Mouse (Mus musculus): ENCODE results near the gene Rps23. TPM values are rescaled to one million over a fixed set of nuclear protein-coding genes. Genes with fewer than 3 reads are reported as not detected.

Rps23 gene
- total and polyA plus RNA-seq, 2 experiments = 76.5 to 309 TPM

DNA sequence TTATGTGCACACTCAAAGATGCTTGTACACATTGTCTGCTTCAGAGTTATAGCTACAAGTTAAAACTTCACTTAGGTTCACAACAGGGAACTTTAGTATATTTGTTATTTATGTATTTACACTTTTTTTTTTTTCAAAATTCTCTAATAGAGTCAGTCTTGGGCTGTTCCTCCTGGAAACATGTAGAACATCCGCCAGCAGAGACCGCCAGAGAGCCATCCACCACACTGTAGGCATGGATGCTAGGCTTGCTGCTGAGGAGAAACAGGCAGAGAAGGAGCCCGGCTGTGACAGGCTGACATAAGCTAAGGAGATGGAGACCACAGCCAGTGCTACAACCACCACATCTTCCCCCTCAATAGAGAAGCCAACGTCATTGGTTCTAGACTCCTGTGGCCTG, 44.7 kb downstream of the Rps23 start:
- H3K9ac ChIP-seq (ENCODE audit: low read depth, low read length) = no peak overlapping the region
- TF ChIP-seq POLR2A (IDR thresholded peaks at IDR 0.05; ENCODE audit: extremely low read depth, insufficient read depth, low read length) (no peak), CTCF (IDR thresholded peaks at IDR 0.05; ENCODE audit: low read depth, low read length) (peak; percentile 81)
- H3K27me3 ChIP-seq (ENCODE audit: control insufficient read depth, insufficient read depth, low read length) = no peaks in the 10 kb centered on the region
- WGBS = 10% methylated on average over 4 of the region's 4 CpGs
- H3K4me1 ChIP-seq (ENCODE audit: control insufficient read depth, insufficient read depth, low read length) = peaks cover 2% of the 10 kb centered on the region; the same call in 1 of the 2 replicates
- peak; percentile 43 for DNase-seq (ENCODE audit: extremely low read depth, low read depth, low spot score)
- no peak overlapping the region for H3K4me3 ChIP-seq (ENCODE audit: insufficient read depth, low read depth, low read length)
- H3K27ac ChIP-seq (replicated peaks; ENCODE audit: insufficient read depth, low read depth, low read length) = no peak overlapping the region
- no peaks in the 10 kb centered on the region for H3K79me2 ChIP-seq (ENCODE audit: control insufficient read depth, insufficient read depth, low read length)
- no peaks in the 10 kb centered on the region for H3K36me3 ChIP-seq (ENCODE audit: control insufficient read depth, insufficient read depth, low read length)

DNA sequence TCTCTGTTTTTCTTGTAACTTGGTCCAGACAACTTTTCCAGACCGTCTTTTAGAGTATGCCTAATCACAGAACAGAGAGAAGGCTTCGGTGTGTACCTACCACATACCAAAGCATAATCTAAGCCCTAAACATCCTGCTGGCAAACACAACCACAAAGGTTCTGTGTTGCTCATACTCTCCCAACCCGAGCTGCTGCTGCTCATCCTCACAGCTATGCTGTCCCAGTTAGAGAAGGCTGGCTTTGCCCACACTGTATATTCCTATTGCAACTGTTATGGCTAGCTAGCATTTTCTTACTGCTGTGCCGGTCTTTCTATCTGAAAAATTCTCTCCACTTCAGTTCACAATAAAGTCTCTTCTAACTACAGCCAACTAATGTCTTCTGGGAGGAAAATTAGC, 46.2 kb downstream of the Rps23 start:
- Histone ChIP-seq H3K4me3 (ENCODE audit: insufficient read depth, low read depth, low read length) (no peak overlapping the region), H3K27ac (replicated peaks; ENCODE audit: insufficient read depth, low read depth, low read length) (no peak overlapping the region), H3K36me3 (ENCODE audit: control insufficient read depth, insufficient read depth, low read length) (no peaks in the 10 kb centered on the region), H3K27me3 (ENCODE audit: control insufficient read depth, insufficient read depth, low read length) (no peaks in the 10 kb centered on the region), H3K4me1 (ENCODE audit: control insufficient read depth, insufficient read depth, low read length) (no peaks in the 10 kb centered on the region), H3K79me2 (ENCODE audit: control insufficient read depth, insufficient read depth, low read length) (no peaks in the 10 kb centered on the region), H3K9ac (ENCODE audit: low read depth, low read length) (no peak overlapping the region)
- TF ChIP-seq CTCF (IDR thresholded peaks at IDR 0.05; ENCODE audit: low read depth, low read length) (no peak), POLR2A (IDR thresholded peaks at IDR 0.05; ENCODE audit: extremely low read depth, insufficient read depth, low read length) (no peak)
- no peak for DNase-seq (ENCODE audit: extremely low read depth, low read depth, low spot score)
- 79% methylated on average over 4 of the region's 4 CpGs for WGBS

GRCm38 (mm10) chr13:90970259-90971017, 47.7 kb downstream of the Rps23 start:
- no peak for DNase-seq (ENCODE audit: extremely low read depth, low read depth, low spot score)
- no peaks in the 10 kb centered on the region for H3K4me1 ChIP-seq (ENCODE audit: control insufficient read depth, insufficient read depth, low read length)
- H3K36me3 ChIP-seq (ENCODE audit: control insufficient read depth, insufficient read depth, low read length) = no peaks in the 10 kb centered on the region
- H3K79me2 ChIP-seq (ENCODE audit: control insufficient read depth, insufficient read depth, low read length) = no peaks in the 10 kb centered on the region
- H3K27me3 ChIP-seq (ENCODE audit: control insufficient read depth, insufficient read depth, low read length) = no peaks in the 10 kb centered on the region
- TF ChIP-seq POLR2A (IDR thresholded peaks at IDR 0.05; ENCODE audit: extremely low read depth, insufficient read depth, low read length) (no peak), CTCF (IDR thresholded peaks at IDR 0.05; ENCODE audit: low read depth, low read length) (no peak)
- no peak overlapping the region for H3K27ac ChIP-seq (replicated peaks; ENCODE audit: insufficient read depth, low read depth, low read length)
- no peak overlapping the region for H3K9ac ChIP-seq (ENCODE audit: low read depth, low read length)
- no peak overlapping the region for H3K4me3 ChIP-seq (ENCODE audit: insufficient read depth, low read depth, low read length)
- 88% methylated on average over 10 of the region's 10 CpGs for WGBS

DNA sequence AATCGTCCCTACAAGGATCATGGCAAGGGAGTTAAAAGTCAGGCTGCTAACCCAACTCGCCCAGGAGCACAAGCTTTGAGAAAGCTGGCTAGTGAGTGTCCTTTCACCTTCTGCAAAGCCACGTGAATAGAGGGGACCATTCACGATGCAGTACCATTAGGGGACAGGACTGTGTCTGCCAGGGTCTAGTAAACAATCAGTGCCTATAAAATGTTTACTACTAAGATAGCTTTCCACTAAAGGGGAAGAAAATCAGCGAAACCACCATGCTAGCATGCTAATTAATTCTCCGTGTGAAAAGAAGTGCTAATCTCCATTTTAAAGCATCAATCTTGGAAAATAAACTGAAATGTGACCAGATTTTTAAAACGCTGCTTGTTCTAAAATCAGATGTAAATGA, 50.7 kb downstream of the Rps23 start:
- H3K9ac ChIP-seq (ENCODE audit: low read depth, low read length) = no peak overlapping the region
- H3K36me3 ChIP-seq (ENCODE audit: control insufficient read depth, insufficient read depth, low read length) = no peaks in the 10 kb centered on the region
- no peaks in the 10 kb centered on the region for H3K79me2 ChIP-seq (ENCODE audit: control insufficient read depth, insufficient read depth, low read length)
- no peak overlapping the region for H3K4me3 ChIP-seq (ENCODE audit: insufficient read depth, low read depth, low read length)
- TF ChIP-seq POLR2A (IDR thresholded peaks at IDR 0.05; ENCODE audit: extremely low read depth, insufficient read depth, low read length) (no peak), CTCF (IDR thresholded peaks at IDR 0.05; ENCODE audit: low read depth, low read length) (no peak)
- 70% methylated on average over 7 of the region's 7 CpGs for WGBS
- H3K27me3 ChIP-seq (ENCODE audit: control insufficient read depth, insufficient read depth, low read length) = no peaks in the 10 kb centered on the region
- no peak overlapping the region for H3K27ac ChIP-seq (replicated peaks; ENCODE audit: insufficient read depth, low read depth, low read length)
- no peaks in the 10 kb centered on the region for H3K4me1 ChIP-seq (ENCODE audit: control insufficient read depth, insufficient read depth, low read length)
- no peak for DNase-seq (ENCODE audit: extremely low read depth, low read depth, low spot score)

Other genes starting within 250 kb of the Rps23 start
- not detected in 2 replicates for gene Atp6ap1l, start 17.6 kb upstream of the Rps23 start, total RNA-seq (2014; rRNA removed)
- not detected in 2 replicates for gene Atp6ap1l, start 17.6 kb upstream of the Rps23 start, polyA plus RNA-seq (2012; rRNA removed)